Mouse (Mus musculus): ENCODE results near the gene Ptch1. TPM values are rescaled to one million over a fixed set of nuclear protein-coding genes. Genes with fewer than 3 reads are reported as not detected.

The Ptch1 gene
- 19.3 and 29.2 TPM in 2 replicates for polyA plus RNA-seq (2012)

GRCm38 (mm10) chr13:63573256-63573835 is at the start of gene Ptch1:
Ptch1 (minus strand) TSS chr13:63573598.

GRCm38 (mm10) chr13:63496646-63497582 is 76.5 kb downstream of the Ptch1 start, which contains the start of gene Fancc:
Fancc (minus strand) TSS chr13:63497278.

Other genes with a start within 250 kb of the Ptch1 start
- 6.5 and 8.6 TPM in 2 replicates for gene Fancc, start 76.3 kb downstream of the Ptch1 start, polyA plus RNA-seq (2012)
- gene Ercc6l2, start 241.6 kb upstream of the Ptch1 start, polyA plus RNA-seq (2012) = 6.4 TPM in 2 replicates

All from megakaryocyte-erythroid progenitor cell, adult 5 weeks (primary cell).